Mouse (Mus musculus): Measurements from ENCODE around the gene Hpn.
A peak's percentile ranks its signal among the peaks of the same experiment; 100 is the strongest.

Hpn gene

DNA sequence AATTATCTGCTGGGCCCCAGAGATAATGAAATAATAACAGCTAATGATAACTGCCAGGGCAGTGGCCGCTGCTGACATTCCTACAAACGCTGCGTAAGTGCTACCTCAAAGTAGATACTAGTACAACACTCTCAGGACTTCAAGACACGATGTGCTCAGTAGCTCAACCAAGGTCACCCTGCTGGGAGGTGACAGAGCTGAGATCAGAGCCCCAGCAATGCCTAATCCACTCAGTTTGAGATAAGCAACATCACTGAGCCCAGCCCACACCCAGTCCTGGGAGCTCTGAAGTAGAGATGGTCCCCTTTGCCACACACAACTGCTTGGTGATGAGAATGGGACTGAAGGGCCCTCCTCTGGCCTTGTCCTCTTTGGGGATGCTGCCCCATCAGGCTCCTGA lies 25.2 kb upstream of the Hpn start:
- DNase-seq: no peak

DNA sequence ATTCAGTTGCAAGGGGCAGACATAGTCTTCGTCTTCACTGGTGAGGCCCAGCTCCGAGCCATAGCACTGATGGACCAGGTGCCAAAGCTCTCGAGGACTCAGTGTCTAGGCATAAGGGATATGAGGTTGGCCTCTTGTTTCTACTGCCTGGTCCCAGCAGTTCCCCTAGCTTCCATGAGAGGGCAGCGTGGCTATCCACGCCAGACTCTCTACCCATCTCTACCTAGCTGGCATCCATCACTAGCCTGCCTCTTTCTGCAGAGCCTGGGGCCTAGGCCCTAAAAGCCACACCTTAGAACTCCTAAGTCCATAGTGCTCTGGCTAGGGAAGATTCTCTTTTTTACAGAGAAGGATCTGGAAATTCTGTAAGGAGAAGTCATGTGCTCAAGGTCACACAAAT lies 24.7 kb upstream of the Hpn start:
- DNase-seq: peak; percentile 73

DNA sequence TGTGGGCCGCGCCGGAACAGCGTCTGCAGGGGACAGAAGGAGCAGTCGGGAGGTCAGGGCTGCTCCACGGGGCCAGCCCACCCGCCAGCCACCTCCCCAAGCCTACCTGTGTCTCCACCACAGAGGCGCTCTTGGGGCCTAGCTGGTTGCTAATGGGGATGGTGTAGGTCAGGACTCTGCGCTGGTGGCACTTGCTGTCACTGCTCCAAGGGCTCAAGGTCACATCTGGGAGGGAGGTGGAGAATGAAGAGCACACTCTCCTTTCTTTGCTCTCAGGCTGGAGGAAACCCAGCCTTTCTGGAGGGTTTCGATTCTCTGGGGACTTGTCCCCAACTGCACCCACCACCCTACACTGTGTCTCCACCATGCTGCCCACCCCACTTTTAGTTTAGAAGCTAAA lies 20.6 kb upstream of the Hpn start:
- DNase-seq: no peak

DNA sequence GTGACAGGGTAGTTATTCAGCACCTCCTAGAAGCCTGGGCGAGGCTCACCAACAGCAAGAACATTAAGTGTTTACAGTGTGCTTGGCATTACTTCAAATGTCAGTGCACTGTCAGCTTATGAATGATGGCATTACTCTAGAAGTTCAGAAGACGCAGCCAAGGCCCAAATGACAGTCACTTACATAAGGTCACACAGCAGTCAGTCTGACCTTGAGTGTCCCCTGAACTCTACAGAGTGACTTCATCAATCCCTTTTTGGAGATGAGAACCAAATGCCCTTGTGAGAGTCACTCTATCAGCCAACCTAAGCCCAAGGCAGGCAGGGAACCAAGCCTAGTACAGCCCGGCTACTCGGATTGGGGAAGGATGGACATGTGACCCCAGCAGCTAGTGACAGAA lies 16.8 kb upstream of the Hpn start:
- no peak for DNase-seq

DNA sequence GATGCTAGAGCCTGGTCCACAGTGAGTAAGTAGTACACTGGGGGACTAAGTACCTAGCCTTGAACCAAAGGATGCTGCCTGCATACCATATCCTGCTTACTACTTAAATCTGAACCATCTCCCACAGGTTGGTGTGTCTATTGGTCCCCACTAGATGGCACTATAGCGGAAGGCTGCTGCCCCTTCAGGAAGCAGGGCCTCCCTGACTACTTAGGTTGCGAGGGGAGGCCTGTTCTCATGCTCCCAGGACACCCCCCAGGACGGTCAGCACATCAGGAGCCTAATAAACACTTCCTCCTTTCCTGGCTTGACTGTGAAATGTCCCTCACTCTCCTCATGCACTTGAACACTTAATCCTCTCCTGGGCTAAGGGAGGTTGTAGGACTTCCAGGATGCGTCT lies 15.8 kb upstream of the Hpn start:
- peak; percentile 72 for DNase-seq

DNA sequence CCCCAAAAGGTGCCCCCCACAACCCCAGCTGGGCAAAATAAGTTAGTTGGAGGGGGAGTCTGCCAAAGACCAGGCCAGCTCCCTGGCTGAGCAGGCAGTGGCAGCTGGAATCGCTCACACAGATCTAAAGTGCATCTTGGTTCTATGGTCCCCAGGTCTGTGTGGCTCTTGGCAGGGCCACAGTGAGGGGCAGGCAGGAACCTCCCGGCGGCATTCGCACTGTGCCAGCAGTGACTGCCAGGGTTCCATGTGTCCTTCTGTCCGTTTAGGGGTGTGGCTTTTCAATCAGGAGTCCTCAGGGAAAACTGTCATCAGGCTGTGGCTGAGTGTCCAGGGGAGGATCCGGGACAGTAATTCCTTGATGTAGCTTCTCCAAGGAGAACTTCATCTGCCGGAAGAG lies 15.1 kb upstream of the Hpn start:
- DNase-seq: no peak

DNA sequence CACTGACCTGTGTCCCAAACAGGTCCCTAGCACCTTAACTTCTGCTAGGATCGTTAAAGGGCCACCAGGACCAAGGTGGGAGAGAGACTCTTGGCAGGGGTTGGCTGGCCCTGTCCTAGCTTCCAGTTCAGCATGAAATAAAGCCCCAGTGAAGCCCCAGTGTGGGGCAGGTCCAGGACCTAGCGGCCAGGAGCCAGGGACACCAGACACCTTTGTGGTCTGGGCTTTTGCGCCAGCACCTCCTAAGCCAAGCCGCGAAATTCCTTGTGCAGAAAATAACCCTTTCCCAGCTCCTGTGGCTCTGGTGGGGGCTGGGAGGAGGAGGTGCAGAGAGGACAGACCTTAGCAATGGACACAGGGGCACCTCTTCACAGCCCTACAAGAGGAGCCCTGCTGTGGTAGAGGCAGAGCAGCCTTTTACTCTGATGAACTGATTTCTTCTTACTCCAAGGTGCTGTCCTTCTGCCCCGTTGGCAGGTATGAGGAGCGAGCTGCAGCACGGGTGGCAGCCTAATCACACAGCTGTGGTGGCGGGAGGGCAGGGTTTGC lies 13.1 kb upstream of the Hpn start:
- DNase-seq: no peak

DNA sequence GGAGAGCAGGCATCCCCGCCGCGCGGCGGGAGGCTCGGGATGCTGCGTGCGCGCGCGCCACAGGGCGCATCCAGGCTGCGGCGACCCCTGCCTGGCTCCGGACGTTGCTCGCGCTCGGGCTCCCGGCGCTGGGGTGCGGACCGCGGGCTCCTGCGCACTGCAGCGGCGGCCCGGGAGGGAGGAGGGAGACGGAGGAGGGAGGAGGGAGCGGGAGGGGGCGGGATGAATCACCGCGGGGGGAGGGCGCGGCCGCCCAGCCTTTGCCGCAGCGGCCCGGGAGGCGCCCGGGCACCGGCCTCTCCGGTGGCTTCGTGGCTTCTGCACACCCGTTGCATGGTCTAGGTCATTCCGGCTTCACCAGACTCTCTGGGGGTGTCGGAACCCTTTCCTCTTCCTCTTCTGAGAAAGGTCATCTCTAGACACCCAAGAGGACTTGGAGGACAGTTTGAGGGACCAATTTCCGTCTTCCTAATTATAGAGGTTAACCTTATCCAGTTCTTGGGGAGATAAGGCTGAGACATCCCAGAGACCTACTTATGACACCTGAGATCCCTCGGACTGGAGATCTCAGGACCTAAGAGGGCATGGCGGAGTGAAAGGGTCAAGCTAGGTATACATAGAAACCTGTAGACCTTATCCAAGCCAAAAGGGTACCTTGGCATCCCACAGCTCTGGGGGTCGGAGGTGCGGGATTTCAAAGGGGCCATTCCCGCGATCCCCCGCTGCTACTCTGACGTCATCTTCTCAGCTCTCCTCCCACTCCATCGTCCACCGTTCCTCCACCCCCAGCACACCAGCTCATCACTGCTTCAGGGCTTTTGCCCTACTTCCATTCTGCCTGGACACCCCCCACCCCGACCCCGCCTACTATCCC lies 12.0 kb upstream of the Hpn start, which contains the start of gene Scn1b:
TSS of gene Scn1b (minus strand) at position 153 of the 874 bp plus-strand sequence.
- DNase-seq: peak; percentile 49

DNA sequence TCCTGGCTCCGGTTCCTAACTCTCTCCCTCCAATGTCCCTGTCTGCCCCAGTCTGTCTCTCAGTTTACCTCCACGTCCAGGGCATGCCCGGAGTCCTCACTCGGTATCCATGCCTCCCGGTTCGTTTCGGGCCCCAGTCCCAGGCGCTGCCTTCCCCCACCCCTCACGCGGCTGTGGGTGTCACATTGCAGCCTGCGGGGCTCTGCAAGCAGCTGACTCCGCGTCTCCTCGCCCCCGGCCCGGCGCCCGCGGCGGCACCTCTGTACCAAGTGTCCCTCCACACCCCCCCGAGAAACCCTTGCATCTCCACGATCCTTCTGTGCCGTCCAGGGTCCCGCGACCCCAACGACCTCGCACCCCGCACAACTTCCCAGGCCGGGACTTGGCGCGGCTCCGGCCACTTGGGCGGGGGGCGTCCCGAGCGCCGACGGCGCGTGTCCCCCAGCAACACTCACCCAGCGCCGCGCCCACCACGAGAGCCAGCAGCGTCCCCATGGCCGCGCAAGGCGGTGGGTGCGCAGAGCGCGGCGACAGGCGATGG lies 11.2 kb upstream of the Hpn start:
- DNase-seq: no peak

DNA sequence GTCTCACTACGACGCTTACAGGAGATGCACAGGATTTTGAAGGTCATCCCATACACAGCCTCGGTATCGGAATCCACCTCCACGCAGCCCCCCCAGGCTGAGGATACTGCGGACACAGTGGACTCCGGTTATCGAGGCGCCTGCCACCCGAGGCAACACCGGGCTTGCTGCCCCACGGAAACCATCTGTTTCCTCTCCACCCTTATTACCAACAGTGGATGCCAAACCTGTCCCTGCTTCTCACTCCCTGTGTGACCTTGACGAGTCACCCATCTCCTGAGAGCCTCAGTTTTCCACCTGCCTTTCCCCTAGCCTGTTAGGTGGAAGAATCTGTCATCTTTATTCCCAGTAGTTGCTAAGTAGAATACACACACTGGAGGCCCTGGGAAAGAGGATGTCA lies 10.0 kb upstream of the Hpn start:
- no peak for DNase-seq

DNA sequence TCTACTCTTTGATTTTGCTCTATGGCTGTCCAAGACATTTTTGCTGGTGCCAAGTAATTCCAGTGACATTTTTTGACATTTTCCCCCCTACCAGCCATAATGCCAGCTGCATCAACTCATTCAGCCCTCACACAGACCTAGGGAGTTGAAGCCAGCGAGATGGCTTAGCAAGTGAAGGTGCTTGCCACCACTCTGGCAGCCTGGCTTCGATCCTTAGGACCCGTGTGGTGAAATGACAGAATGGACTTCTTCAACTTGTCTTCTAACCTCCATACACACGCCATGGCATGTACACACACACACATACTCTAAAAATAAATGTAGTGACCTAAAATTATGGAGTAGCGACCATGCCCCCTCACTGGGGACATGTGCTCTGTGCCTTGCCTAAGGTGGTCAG lies 9.3 kb upstream of the Hpn start:
- no peak for DNase-seq

DNA sequence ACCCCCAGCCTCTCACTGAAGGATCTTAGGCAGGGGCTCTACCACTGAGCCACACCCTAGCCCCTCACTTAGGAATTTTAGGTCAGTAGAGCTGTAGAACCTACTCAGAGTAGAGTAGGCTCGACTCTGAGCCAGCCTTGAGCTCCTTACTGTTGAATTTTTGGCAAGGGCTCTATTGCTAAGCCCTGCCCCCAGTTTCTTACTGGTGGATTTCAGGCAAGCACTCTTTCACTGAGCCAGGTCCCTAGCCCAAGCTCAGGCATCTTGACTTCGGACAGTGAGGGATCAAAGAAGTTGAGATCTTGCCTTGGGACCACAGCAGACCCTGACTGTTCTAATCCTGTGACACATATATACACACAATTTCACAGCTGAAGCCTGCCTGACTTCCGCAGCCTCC lies 8.6 kb upstream of the Hpn start:
- DNase-seq: no peak

DNA sequence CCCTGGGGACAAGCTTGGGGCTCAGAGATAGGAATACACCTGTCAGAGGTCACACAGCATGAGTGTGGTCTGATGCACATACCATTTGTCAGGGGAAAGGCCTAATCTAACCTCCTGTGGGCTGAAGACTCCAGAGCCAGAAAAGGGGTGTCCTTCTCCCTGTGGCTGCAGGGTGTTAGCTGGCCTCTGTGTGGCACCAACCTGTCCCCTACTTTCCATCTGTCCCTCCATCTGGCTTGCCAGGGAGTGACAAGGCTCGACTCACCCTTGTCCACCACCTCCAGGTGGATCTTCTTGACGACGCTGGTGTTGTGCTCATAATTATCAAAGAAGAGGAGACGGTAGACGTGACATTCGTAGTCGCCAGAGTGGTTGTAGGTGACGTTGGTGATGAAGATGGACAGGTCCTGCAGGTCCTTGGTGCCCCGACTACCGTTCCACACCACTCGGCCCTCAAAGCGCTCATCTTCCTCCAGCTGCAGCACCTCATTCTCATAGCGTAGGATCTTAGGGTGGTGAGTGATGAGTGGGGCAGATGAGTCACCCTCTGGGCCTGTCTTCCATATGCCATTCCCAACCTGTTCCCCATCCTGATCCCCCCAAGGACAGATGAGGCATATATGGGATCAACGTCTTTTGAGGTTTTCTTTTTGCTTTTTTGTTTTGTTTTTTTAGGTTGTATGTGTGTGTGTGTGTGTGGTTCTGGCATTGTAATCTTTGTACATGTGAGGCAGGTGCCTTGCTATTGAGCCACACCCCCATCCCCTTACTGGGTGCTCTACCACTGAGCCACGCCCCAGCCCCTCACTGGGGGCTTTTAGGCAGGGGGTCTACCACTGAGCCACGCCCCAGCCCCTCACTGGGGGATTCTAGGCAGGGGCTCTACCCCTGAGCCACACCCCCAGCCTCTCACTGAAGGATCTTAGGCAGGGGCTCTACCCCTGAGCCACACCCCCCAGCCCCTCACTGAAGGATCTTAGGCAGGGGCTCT lies 7.8 kb upstream of the Hpn start:
- DNase-seq: no peak

DNA sequence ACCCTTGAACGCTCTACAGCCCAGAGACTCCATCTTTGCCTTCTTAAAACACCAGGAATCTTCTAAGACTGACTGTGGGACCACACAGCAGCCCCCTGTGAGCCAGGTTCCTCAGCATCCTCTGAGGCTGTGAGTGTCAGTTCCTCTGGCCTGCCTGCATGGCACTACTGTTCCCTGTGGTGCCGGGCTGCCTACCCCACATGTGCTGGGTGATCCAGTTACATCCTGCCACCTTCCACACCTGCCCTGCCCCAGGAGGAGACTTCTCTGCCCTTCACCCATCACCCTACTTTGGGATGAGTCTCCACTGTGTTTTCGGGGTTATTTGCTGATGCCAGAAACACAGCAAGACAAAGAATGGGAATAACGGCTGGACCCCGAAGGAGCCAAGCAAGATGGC lies 4.5 kb upstream of the Hpn start:
- DNase-seq: no peak

DNA sequence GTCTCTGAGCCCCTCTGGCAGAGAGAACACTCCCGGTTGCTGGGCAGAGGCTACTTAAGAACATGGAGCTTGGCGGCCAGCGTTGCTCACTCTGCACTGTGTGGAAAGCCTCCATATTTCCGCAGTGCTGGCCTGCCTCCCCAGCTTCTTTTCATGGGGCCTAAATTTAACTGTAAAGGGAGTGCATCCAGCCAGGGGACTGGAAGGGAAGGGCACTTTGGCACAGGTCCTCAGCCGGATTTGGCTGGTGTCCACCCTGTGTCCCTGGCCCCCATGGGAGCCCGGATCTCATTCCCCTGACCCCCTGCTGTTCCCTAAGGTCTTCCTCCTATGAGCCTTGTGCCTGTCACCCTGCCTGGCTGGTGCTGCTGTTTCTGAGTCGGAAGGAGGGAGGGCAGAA lies 3.4 kb upstream of the Hpn start:
- DNase-seq: no peak

DNA sequence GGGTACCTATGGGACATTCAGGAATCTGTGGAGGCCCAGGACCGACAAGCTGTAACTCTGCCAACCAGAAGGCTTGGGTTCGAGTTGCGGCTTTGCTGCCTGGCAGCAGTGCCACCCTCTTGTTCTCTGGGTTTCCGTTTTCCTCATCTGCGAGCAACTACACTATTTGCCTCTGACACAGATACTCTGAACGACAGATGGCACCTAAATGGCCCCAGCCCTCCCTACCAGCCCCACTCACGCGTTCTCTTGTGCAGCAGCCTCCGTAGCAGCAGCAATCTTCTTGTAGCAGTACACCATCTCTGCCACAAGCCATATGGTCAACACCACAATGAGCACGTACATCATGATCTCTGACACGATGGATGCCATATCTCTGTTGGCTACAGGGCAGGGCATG lies 2.4 kb upstream of the Hpn start:
- DNase-seq: no peak

DNA sequence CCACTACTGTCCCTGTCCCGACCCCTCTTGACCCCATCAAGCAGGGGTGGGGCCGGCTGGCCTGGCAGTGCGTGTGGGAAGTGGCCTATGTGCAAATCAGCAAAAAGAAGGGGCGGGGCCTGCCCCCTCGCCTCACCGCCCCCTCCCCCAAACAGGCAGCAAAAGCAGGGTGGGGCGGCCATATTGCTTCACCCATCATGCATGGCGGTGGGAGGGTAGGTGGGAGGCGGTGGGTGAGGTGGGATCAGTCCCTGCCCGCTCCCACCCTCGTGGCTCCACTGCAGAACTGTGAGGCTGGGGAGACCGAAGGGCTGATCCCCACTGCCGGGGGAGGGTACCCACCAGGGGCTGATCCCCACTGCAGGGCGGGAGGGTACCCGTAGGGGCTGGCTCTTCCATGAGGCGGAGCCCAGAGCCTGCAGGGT lies 1.6 kb upstream of the Hpn start:
- no peak for DNase-seq

DNA sequence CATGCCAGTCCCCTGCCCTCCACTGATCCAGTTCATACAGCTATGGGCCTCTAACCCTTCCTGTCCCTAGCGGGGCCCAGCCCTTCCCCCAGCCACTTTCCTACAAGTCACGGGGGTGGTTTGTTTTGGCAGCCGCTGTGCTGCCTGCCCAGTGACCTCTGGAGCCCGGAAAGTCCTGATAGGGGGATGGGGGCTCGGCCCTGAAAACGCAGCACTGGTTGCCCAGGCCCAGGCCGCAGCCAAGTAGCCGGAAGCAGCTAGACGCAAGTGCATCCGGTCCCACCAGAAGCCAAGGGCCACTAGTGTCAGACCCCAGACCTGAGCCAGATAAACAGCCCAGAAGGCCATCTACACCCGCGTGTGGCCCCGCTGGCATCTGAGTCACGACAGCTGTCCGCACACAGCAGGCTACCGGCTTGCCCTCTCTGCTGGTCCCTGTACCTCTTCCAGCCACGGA lies 525 bp upstream of the Hpn start:
- DNase-seq: peak; percentile 71

DNA sequence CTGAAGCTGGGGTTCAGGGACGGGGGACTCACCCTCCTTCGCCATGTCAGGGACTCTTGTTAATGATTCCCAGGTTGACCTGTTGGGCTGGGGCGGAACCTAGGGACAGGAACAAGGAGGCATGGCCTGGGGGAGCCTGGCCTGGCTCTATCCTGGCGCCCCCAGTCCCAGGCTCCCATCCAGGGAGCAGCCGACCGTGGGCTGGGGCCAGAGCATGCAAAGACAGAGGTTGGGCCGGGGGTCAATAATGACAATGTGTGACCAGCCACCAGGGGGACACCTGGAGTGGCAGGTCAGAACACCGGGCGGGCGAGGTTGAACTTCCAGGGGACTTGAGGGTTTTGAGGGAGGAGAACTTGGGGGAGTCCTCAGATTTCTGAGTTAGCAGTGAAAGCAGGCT lies 444 bp downstream of the Hpn start:
- DNase-seq: no peak

DNA sequence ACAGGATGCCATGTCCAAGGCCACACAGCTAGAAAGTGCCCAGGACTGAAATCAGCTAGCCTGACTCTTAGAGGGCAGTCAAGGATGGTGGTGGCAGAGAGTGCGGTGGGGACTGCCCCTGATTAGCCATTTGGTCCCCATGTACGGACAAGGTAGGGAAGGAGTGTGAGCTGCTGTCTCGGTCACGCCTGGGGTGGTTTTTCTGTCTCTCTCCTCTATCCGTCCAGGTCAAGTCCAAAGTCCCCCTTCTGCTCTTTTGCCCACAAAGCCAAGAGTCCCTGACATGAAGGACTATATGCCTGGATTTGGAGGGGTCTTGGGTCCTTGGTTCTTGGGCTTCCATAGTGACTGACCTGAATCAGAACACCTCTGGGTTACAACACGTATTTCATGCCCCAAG lies 1.3 kb downstream of the Hpn start:
- no peak for DNase-seq

DNA sequence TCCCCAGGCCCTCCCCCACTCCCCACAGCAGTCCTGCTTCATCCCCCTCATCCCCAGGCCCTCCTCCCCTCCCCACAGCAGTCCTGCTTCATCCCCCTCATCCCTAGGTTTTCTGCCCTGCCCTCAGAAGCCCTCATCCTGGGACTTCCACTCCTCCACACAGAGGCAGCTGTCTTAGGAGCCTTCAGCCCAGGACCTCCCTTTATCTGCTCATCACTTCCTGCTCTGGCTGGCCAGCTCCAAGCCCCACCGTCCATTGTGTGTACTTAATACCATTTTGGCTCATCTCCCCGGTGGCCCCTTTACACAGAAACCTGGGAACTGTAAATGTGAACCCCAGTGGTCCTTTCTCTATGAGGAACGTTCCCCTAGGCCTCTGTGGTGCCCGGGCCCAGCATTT lies 3.1 kb downstream of the Hpn start:
- no peak for DNase-seq

DNA sequence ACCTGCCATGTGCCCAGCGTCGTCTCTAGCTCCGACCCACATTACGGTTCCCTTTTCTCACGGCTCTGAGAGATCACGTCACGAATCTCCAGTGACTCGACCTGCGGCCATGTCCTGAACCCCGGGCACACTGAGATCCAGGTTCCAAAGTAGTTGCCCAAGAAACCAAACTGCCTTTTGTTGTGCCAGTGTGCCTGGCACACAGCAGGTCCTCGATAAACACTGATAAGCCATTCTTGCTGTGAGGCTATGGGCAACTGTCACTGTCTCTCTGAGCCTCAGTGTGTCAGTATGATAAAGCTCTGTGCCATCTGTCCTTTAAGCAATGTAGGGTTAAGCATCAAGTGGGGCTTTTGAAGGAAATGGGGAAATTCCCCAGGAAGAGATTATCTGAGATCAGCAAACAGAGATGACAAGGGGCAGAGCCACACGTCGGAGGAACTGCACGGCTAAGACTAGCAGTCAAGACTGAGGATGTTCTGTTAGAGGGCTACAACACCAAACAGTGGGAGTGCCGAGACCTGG lies 4.2 kb downstream of the Hpn start:
- no peak for DNase-seq

DNA sequence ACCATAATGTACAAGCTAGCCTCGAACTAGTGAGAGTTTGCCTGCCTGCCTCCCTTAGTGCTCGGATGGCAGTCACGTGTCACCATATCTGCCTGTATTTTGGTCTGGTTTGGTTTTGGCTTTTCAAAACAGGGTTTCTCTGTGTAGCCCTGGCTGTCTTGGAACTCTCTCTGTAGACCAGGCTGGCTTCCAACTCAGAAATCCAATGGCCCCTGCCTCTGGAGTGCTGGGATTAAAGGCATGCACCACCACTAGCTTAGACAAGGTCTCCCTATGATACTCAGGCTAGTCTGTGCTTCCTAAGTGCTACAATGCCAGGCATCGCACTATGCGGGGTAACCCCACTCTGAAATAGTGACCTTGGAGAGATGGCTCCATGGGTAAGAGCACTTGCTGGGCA lies 5.3 kb downstream of the Hpn start:
- DNase-seq: no peak

Data from lung, postnatal 10 days (tissue).